Mouse (Mus musculus) cortical plate, adult 2 months (tissue): ENCODE data around the gene Olfr62.

Source experiments
- CTCF ChIP-seq: fragments of 200-500 bp; IDR thresholded peaks from 2 replicates; pipeline ENCODE4 v1.5.1; 2011; ENCODE audit warnings: mild to moderate bottlenecking, control low read depth, low read length; ENCODE audit not compliant: insufficient read depth; ENCODE audit errors: extremely low read depth
- POLR2A ChIP-seq: fragments of 200-500 bp; IDR thresholded peaks from 2 replicates; pipeline ENCODE4 v1.6.1; 2011; ENCODE audit warnings: mild to moderate bottlenecking, low read length, control low read depth; ENCODE audit not compliant: insufficient read depth; ENCODE audit errors: extremely low read depth

- TF ChIP-seq CTCF (no peak), POLR2A (no peak)
Observed at GRCm38 (mm10) chr4:118693812-118694211, 35.1 kb downstream of the Olfr62 start.
